Mouse (Mus musculus) cerebellum, adult 11-12 months (tissue): Measurements from ENCODE around the gene 4931400O07Rik.

Experiments
- DNase-seq: peaks from one replicate; pipeline ENCODE4 v3.0.0; 2022

4931400O07Rik gene

GRCm38 (mm10) chrX:62467691-62468090 lies at the start of gene 4931400O07Rik:
TSS of gene 4931400O07Rik (plus strand) at chrX:62467991.
- DNase-seq: no peak
